Mouse (Mus musculus): Measurements from ENCODE around the gene Pde8a. TPM values are rescaled to one million over a fixed set of nuclear protein-coding genes. Genes with fewer than 3 reads are reported as not detected.
A peak's percentile ranks its signal among the peaks of the same experiment; 100 is the strongest.

Pde8a gene
- polyA plus RNA-seq, 1 experiment: 39.6 TPM

- Histone ChIP-seq H3K4me3 (ENCODE audit: insufficient read depth, low read depth, low read length) (peak overlapping the region; percentile 77), H3K4me1 (ENCODE audit: control insufficient read depth, insufficient read depth, insufficient read length, low read length) (peaks cover 7% of the 10 kb centered on the region), H3K27ac (replicated peaks; ENCODE audit: low read depth, low read length) (peak overlapping the region; percentile 83)
Measured at GRCm38 (mm10) chr7:81345447-81346170, 132.2 kb downstream of the Pde8a start.

DNA sequence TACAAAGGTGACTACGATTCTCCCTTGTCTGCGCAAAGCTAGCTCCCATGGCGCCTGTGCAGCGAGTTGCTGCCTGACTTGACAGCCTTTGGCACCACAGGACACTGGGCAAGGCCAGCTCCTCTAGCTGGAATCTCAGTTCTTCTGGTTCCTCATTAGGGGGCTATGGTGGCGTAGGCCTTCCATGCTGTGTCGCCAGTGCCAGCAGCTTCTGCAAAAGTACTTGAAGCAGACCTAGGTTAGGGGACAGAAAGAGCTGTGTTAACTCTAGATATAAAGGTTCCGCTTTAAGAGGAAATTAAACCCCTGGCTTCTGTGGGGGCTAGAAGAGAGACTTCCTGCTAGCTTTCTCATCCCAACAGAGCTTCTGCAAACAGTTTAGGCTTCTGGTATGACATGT is 134.8 kb downstream of the Pde8a start:
- peaks cover 7% of the 10 kb centered on the region for H3K4me1 ChIP-seq (ENCODE audit: control insufficient read depth, insufficient read depth, insufficient read length, low read length)
- no peak overlapping the region for H3K27ac ChIP-seq (replicated peaks; ENCODE audit: low read depth, low read length)
- no peak overlapping the region for H3K4me3 ChIP-seq (ENCODE audit: insufficient read depth, low read depth, low read length)

GRCm38 (mm10) chr7:81351826-81352225 is 138.4 kb downstream of the Pde8a start:
- no peak overlapping the region for H3K4me3 ChIP-seq (ENCODE audit: insufficient read depth, low read depth, low read length)
- no peaks in the 10 kb centered on the region for H3K4me1 ChIP-seq (ENCODE audit: control insufficient read depth, insufficient read depth, insufficient read length, low read length)
- no peak overlapping the region for H3K27ac ChIP-seq (replicated peaks; ENCODE audit: low read depth, low read length)

DNA sequence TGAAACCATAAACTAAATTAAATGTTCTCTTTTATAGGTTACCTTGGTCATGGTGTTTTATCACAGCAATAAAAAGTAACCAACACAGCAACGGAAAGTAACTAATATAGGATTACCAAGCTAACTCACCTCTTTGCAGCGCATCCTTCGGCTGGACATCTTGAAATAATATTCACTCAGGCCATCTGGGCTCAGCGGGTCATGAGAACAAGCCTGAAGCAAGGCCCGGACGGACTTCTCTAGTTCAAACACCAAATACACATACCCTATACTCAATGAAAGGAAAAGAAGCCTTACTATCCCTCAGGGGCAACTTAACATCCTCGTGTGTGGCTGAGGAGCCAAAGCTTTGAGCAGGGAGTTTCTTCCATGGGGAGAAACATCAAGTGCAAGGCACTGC is 142.3 kb downstream of the Pde8a start:
- Histone ChIP-seq H3K4me1 (ENCODE audit: control insufficient read depth, insufficient read depth, insufficient read length, low read length) (no peaks in the 10 kb centered on the region), H3K4me3 (ENCODE audit: insufficient read depth, low read depth, low read length) (no peak overlapping the region), H3K27ac (replicated peaks; ENCODE audit: low read depth, low read length) (no peak overlapping the region)

GRCm38 (mm10) chr7:81356360-81356759 is 143.0 kb downstream of the Pde8a start:
- Histone ChIP-seq H3K27ac (replicated peaks; ENCODE audit: low read depth, low read length) (no peak overlapping the region), H3K4me1 (ENCODE audit: control insufficient read depth, insufficient read depth, insufficient read length, low read length) (no peaks in the 10 kb centered on the region), H3K4me3 (ENCODE audit: insufficient read depth, low read depth, low read length) (no peak overlapping the region)

GRCm38 (mm10) chr7:81356975-81357374 is 143.6 kb downstream of the Pde8a start:
- no peak overlapping the region for H3K4me3 ChIP-seq (ENCODE audit: insufficient read depth, low read depth, low read length)
- no peaks in the 10 kb centered on the region for H3K4me1 ChIP-seq (ENCODE audit: control insufficient read depth, insufficient read depth, insufficient read length, low read length)

GRCm38 (mm10) chr7:81367946-81368345 is 154.6 kb downstream of the Pde8a start:
- H3K4me1 ChIP-seq (ENCODE audit: control insufficient read depth, insufficient read depth, insufficient read length, low read length): no peaks in the 10 kb centered on the region
- no peak overlapping the region for H3K4me3 ChIP-seq (ENCODE audit: insufficient read depth, low read depth, low read length)
- H3K27ac ChIP-seq (replicated peaks; ENCODE audit: low read depth, low read length): no peak overlapping the region

More at GRCm38 (mm10) chr7:81356975-81357374, 143.6 kb downstream of the Pde8a start:
- no peak overlapping the region for H3K27ac ChIP-seq (replicated peaks; ENCODE audit: low read depth, low read length)

GRCm38 (mm10) chr7:81369724-81370123 is 156.3 kb downstream of the Pde8a start:
- Histone ChIP-seq H3K4me3 (ENCODE audit: insufficient read depth, low read depth, low read length) (no peak overlapping the region), H3K4me1 (ENCODE audit: control insufficient read depth, insufficient read depth, insufficient read length, low read length) (no peaks in the 10 kb centered on the region), H3K27ac (replicated peaks; ENCODE audit: low read depth, low read length) (no peak overlapping the region)

DNA sequence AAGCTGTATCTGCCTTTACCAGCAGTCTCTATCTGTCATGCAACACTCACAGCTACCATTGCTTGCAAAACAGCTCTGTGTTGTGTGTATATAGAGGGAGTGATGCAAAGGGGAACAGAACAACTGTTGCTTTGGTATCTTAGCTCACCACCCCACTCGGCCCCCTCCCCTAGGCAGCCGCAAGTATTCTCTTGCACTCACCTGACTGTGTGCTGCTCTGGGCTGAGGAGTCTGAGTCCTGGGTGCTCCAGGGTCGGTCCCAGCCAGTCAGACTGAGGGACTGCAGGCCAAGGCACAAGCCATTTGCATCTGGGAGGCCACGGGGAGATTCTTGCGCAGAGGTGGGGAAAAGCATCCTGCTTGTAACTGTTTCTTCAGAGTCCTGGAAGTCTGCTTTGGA is 158.4 kb downstream of the Pde8a start:
- Histone ChIP-seq H3K4me1 (ENCODE audit: control insufficient read depth, insufficient read depth, insufficient read length, low read length) (no peaks in the 10 kb centered on the region), H3K4me3 (ENCODE audit: insufficient read depth, low read depth, low read length) (no peak overlapping the region), H3K27ac (replicated peaks; ENCODE audit: low read depth, low read length) (no peak overlapping the region)

DNA sequence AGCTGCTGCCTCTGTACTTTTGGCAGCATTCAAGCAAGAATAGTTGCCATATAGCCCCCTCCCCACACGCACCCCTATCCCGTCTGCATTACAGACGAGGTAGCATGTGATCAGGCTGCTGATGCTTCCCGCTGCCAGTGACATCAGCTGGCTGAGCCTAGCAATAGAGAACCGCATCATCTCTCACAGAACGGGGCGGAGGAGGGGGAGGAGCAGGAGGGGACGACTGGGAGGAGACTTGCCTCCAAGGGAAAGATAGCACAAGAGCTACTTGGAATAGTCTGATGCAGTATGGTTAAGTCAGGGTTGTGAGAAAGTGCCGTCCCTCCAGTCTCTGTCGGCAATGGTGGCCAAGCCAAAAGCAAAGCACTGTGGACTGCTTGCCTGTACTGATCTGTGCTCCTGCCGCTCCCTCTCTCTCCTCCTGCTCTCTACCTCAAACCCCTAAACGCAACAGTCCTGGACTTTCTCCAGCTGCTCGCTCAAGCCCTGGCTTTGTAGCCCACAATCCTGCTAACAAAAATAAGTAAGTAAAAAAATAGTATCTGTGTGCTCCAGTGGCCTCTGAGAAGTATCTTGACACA is 159.0 kb downstream of the Pde8a start:
- Histone ChIP-seq H3K27ac (replicated peaks; ENCODE audit: low read depth, low read length) (no peak overlapping the region), H3K4me3 (ENCODE audit: insufficient read depth, low read depth, low read length) (no peak overlapping the region), H3K4me1 (ENCODE audit: control insufficient read depth, insufficient read depth, insufficient read length, low read length) (no peaks in the 10 kb centered on the region)

DNA sequence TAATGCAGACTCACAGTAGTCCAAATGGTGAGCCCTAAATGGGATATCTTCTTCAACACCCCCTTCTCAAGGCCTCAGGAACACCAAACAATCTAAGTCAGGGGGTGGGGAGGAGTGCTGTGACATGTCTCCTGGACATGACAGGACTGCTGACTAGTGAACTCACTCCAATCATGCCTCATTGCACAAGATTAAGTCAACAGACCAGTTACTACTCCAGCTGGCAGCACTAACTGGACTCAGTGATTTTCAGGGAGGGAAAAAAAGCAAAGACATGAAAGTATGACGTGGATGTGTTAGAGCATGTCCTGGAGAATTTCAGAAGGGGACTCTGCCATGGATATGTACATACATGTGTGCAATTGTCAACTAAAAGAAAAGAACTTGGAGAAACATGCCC is 166.0 kb downstream of the Pde8a start:
- H3K27ac ChIP-seq (replicated peaks; ENCODE audit: low read depth, low read length): no peak overlapping the region
- H3K4me3 ChIP-seq (ENCODE audit: insufficient read depth, low read depth, low read length): no peak overlapping the region
- no peaks in the 10 kb centered on the region for H3K4me1 ChIP-seq (ENCODE audit: control insufficient read depth, insufficient read depth, insufficient read length, low read length)

Other genes with a start within 250 kb of the Pde8a start
- gene Zfp592, start 219.9 kb upstream of the Pde8a start, polyA plus RNA-seq (2012; ENCODE audit: insufficient read depth, insufficient read length, missing spikeins): 14.3 and 15.6 TPM in 2 replicates
- gene Alpk3, start 156.0 kb upstream of the Pde8a start, polyA plus RNA-seq (2012; ENCODE audit: insufficient read depth, insufficient read length, missing spikeins): 0.83 and 1.5 TPM in 2 replicates
- gene Slc28a1, start 98.8 kb upstream of the Pde8a start, polyA plus RNA-seq (2012; ENCODE audit: insufficient read depth, insufficient read length, missing spikeins): not detected in 2 replicates
- 1,265 and 1,513 TPM in 2 replicates for gene Rps17, start 131.7 kb downstream of the Pde8a start, polyA plus RNA-seq (2012; ENCODE audit: insufficient read depth, insufficient read length, missing spikeins)
- gene Cpeb1, start 241.9 kb downstream of the Pde8a start, polyA plus RNA-seq (2012; ENCODE audit: insufficient read depth, insufficient read length, missing spikeins): 20.8 and 23.2 TPM in 2 replicates